Comparison of ENCODE assay signal across 9 mouse cellular contexts in the genomic region with DNA sequence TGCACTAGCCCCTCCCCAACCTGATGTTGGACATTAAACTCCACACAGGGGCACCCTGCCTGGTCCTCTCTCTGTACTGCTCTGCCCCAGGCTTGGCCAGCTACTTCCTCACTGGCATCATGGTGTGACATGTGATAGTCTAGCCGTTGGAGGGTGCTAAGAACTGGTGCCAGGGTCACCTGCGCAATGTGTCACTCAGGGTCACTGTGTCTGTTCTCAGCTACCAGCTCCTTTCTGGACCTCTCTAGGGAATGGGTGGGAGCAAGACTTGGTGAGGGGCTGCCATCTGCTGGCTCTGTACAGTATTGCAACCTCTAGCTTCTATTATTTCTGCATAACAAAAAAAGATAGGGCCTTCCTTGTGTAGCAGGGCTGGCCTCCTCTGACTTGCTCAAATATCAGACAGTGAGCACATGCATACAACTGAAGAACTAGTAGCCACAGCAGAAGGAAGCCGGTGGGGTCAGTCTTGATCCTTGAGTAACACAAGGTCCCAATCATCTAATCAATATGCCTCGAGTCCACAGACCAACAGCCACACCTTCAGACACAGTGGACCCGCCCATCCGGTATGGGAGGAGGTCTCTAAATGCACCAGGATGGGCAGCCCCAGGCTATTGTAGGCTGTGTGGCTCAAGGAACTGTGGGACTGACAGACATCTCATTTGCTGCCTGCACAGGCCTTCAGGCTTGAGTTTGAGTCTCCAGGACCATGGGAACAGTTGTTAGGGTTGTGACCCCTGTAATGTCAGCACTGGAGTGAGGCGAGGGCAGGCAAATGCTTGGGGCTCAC. TPM values are rescaled to one million over a fixed set of nuclear protein-coding genes. Genes with fewer than 3 reads are reported as not detected.
DNase-seq lines count a peak whose midpoint lies in the region; ATAC-seq and TF ChIP-seq lines count a peak whose summit lies in the region.
"Had no signal": no experiment of that assay in that cellular context is flagged by ENCODE, and none has a peak within 500 bp of the region (broad histone marks: within the 10 kb centered on the region; RNA-seq: fewer than 3 reads in every experiment).

No protein-coding gene starts in this region.

- 61% methylated on average over 7 of the region's 7 CpGs for WGBS in intestine, postnatal 0 days
- WGBS in midbrain, embryonic 12.5 days: 80% methylated on average over 7 of the region's 7 CpGs

- peak; percentile 48 for ATAC-seq in intestine, postnatal 0 days
- peak; percentile 59 for ATAC-seq in midbrain, embryonic 12.5 days (ENCODE audit: low FRiP score, low read depth)
- ATAC-seq: Patski had no signal

- TF ChIP-seq CTCF in testis, adult 2 months (IDR thresholded peaks at IDR 0.05; ENCODE audit: control insufficient read depth, insufficient read depth, insufficient replicate concordance, low read depth, low read length): peak; percentile 54; the same call in 1 of the 2 replicates
- TF ChIP-seq CTCF in intestine, postnatal 0 days (IDR thresholded peaks at IDR 0.05; ENCODE audit: low read depth): peak; percentile 91

- no peak overlapping the region for H3K9ac ChIP-seq in intestine, postnatal 0 days (ENCODE audit: low read depth, low read length)
- no peak overlapping the region for H3K9ac ChIP-seq in midbrain, embryonic 12.5 days (replicated peaks)

- intact Hi-C loops in left cerebral cortex, postnatal 4 days (cut with DNase I): loop anchor here (2.0 kb wide), 1 partner anchor 44 kb away; no protein-coding TSS in a partner anchor

- H3K9me3 ChIP-seq in intestine, postnatal 0 days (ENCODE audit: control insufficient read depth): no peaks in the 10 kb centered on the region
- H3K9me3 ChIP-seq in midbrain, embryonic 12.5 days: no peaks in the 10 kb centered on the region

- no peaks in the 10 kb centered on the region; the same call in none of the 2 replicates for H3K36me3 ChIP-seq in testis, adult 2 months (ENCODE audit: control insufficient read depth, insufficient read depth, low read length)
- H3K36me3 ChIP-seq in intestine, postnatal 0 days (ENCODE audit: control insufficient read depth, insufficient read depth): peaks cover 41% of the 10 kb centered on the region
- peaks cover 57% of the 10 kb centered on the region for H3K36me3 ChIP-seq in midbrain, embryonic 12.5 days

- no peaks in the 10 kb centered on the region for H3K27me3 ChIP-seq in testis, adult 2 months (ENCODE audit: control insufficient read depth, insufficient read depth, low read length)
- no peaks in the 10 kb centered on the region for H3K27me3 ChIP-seq in intestine, postnatal 0 days (replicated peaks; ENCODE audit: control insufficient read depth, insufficient read depth, low read length)
- no peaks in the 10 kb centered on the region for H3K27me3 ChIP-seq in midbrain, embryonic 12.5 days
- H3K27me3 ChIP-seq: Patski had no signal

- TF ChIP-seq POLR2A in testis, adult 2 months (IDR thresholded peaks at IDR 0.05; ENCODE audit: control insufficient read depth, low read depth, low read length): no peak

- no peak overlapping the region for H3K4me3 ChIP-seq in testis, adult 2 months (ENCODE audit: control insufficient read depth, low read depth, low read length)
- H3K4me3 ChIP-seq in intestine, postnatal 0 days (ENCODE audit: low read depth, low read length): no peak overlapping the region
- H3K4me3 ChIP-seq in midbrain, embryonic 12.5 days: no peak overlapping the region

- no peak overlapping the region for H3K4me2 ChIP-seq in intestine, postnatal 0 days (replicated peaks; ENCODE audit: low read depth)
- H3K4me2 ChIP-seq in midbrain, embryonic 12.5 days (replicated peaks): no peak overlapping the region

- no peak for DNase-seq in testis, postnatal 14 days (ENCODE audit: low spot score)
- DNase-seq in embryo, embryonic 10 days (ENCODE audit: low spot score): peak; percentile 73
- DNase-seq in gastrocnemius, postnatal 25 days: peak; percentile 67
- peak; percentile 66 for DNase-seq in left cerebral cortex, postnatal 4 days
- peak; percentile 57 for DNase-seq in spleen, adult 12 weeks (ENCODE audit: low spot score)

- H3K4me1 ChIP-seq in testis, adult 2 months (ENCODE audit: control insufficient read depth, insufficient read depth, low read length): no peaks in the 10 kb centered on the region
- no peaks in the 10 kb centered on the region for H3K4me1 ChIP-seq in intestine, postnatal 0 days (replicated peaks; ENCODE audit: control insufficient read depth, insufficient read depth, low read length)
- no peaks in the 10 kb centered on the region for H3K4me1 ChIP-seq in midbrain, embryonic 12.5 days

- no peak overlapping the region for H3K27ac ChIP-seq in testis, adult 2 months (ENCODE audit: control insufficient read depth, insufficient read depth, low read depth, low read length)
- peak overlapping the region; percentile 46; the same call in 1 of the 2 replicates for H3K27ac ChIP-seq in intestine, postnatal 0 days (ENCODE audit: low read depth, low read length)
- H3K27ac ChIP-seq in midbrain, embryonic 12.5 days (replicated peaks): no peak overlapping the region

RNA-seq across cellular contexts. Expression of a gene that starts 12.5 kb away (rescaled TPM):
- polyA plus RNA-seq in testis, adult 2 months (2012; rRNA removed): 318 and 378 TPM in 2 replicates
- 10 to 100 TPM; 18.5 to 22.9 TPM for total RNA-seq in gastrocnemius, postnatal 25 days (2021)
- polyA plus RNA-seq in intestine, postnatal 0 days (2015; fragmentation: Nextera tagmentation; extraction: Ambion mirVana): 11.6 and 12.0 TPM in 2 replicates
- 10 to 100 TPM; 53.6 to 56.5 TPM for total RNA-seq in left cerebral cortex, postnatal 4 days (2021)
- polyA plus RNA-seq in midbrain, embryonic 12.5 days (2016; fragmentation: Nextera tagmentation; extraction: Ambion mirVana): 56.9 and 58.3 TPM in 2 replicates

RNA-seq across cellular contexts. Expression of a gene that starts 16.3 kb away (rescaled TPM):
- 0.40 and 0.70 TPM in 2 replicates for polyA plus RNA-seq in testis, adult 2 months (2012; rRNA removed)
- total RNA-seq in gastrocnemius, postnatal 25 days (2021): under 1 TPM; 0.10 to 0.83 TPM
- polyA plus RNA-seq in intestine, postnatal 0 days (2015; fragmentation: Nextera tagmentation; extraction: Ambion mirVana): 385 and 396 TPM in 2 replicates
- under 1 TPM; 0.22 to 0.60 TPM for total RNA-seq in left cerebral cortex, postnatal 4 days (2021)
- polyA plus RNA-seq in midbrain, embryonic 12.5 days (2016; fragmentation: Nextera tagmentation; extraction: Ambion mirVana): 0.22 and 0.28 TPM in 2 replicates

RNA-seq across cellular contexts. Expression of a gene that starts 22.4 kb away (rescaled TPM):
- polyA plus RNA-seq in testis, adult 2 months (2012; rRNA removed): 203 and 224 TPM in 2 replicates
- total RNA-seq in gastrocnemius, postnatal 25 days (2021): 10 to 100 TPM; 82.2 to 85.2 TPM
- 119 and 124 TPM in 2 replicates for polyA plus RNA-seq in intestine, postnatal 0 days (2015; fragmentation: Nextera tagmentation; extraction: Ambion mirVana)
- 100 to 1,000 TPM; 193 to 199 TPM for total RNA-seq in left cerebral cortex, postnatal 4 days (2021)
- 262 and 271 TPM in 2 replicates for polyA plus RNA-seq in midbrain, embryonic 12.5 days (2016; fragmentation: Nextera tagmentation; extraction: Ambion mirVana)

RNA-seq across cellular contexts. Expression of a gene that starts 23.4 kb away (rescaled TPM):
- polyA plus RNA-seq in testis, adult 2 months (2012; rRNA removed): 147 and 192 TPM in 2 replicates
- 100 to 1,000 TPM; 149 to 161 TPM for total RNA-seq in gastrocnemius, postnatal 25 days (2021)
- 258 and 259 TPM in 2 replicates for polyA plus RNA-seq in intestine, postnatal 0 days (2015; fragmentation: Nextera tagmentation; extraction: Ambion mirVana)
- 100 to 1,000 TPM; 153 to 167 TPM for total RNA-seq in left cerebral cortex, postnatal 4 days (2021)
- 245 and 248 TPM in 2 replicates for polyA plus RNA-seq in midbrain, embryonic 12.5 days (2016; fragmentation: Nextera tagmentation; extraction: Ambion mirVana)

RNA-seq across cellular contexts. Expression of a gene that starts 45.1 kb away (rescaled TPM):
- 39.6 and 46.3 TPM in 2 replicates for polyA plus RNA-seq in testis, adult 2 months (2012; rRNA removed)
- total RNA-seq in gastrocnemius, postnatal 25 days (2021): 10 to 100 TPM; 13.5 to 13.9 TPM
- polyA plus RNA-seq in intestine, postnatal 0 days (2015; fragmentation: Nextera tagmentation; extraction: Ambion mirVana): 10.5 and 11.1 TPM in 2 replicates
- total RNA-seq in left cerebral cortex, postnatal 4 days (2021): 10 to 100 TPM; 57.8 to 59.8 TPM
- polyA plus RNA-seq in midbrain, embryonic 12.5 days (2016; fragmentation: Nextera tagmentation; extraction: Ambion mirVana): 33.1 and 34.9 TPM in 2 replicates

Comparison
In these comparisons a context has a peak if more than half of its experiments do, and no peak if none do; other contexts are left out.
1. RNA of a gene that starts 16.3 kb away (polyA plus RNA-seq): 385 to 396 TPM in intestine, postnatal 0 days; 0.40 to 0.70 TPM in testis, adult 2 months and 0.22 to 0.28 TPM in midbrain, embryonic 12.5 days; every median in the first group is over 100 times any median in the second.